Mouse (Mus musculus) liver, embryonic 14.5 days (tissue): Measurements from ENCODE around the gene Nms.

Experiments
- CTCF ChIP-seq: IDR thresholded peaks from 2 replicates; pipeline ENCODE4 v1.5.1; 2016; ENCODE audit warnings: antibody characterized with exemption, low read depth, control low read depth
- EP300 ChIP-seq: IDR thresholded peaks from 2 replicates; pipeline ENCODE4 v1.6.1; 2016; ENCODE audit warnings: antibody characterized with exemption, low read depth

- TF ChIP-seq EP300 (no peak), CTCF (no peak)
Measured at GRCm38 (mm10) chr1:38893081-38893480, 45.9 kb upstream of the Nms start.
